Mouse (Mus musculus) midbrain, embryonic 11.5 days (tissue): Measurements from ENCODE around the gene Necap2. TPM values are rescaled to one million over a fixed set of nuclear protein-coding genes. Genes with fewer than 3 reads are reported as not detected.

ENCODE experiments used
- ATAC-seq: fragments of 200-750 bp; cut with Nextera tagmentation; 2 replicates; pipeline ENCODE4 v1.8.0; 2017; ENCODE audit warnings: moderate TSS enrichment, moderate library complexity; ENCODE audit not compliant: low FRiP score
- DNase-seq: peaks from one replicate; pipeline ENCODE4 v3.0.0; 2015; ENCODE audit warnings: low spot score; ENCODE audit errors: missing footprints
- H3K27ac ChIP-seq: fragments of 300-500 bp; sonication (generic); 2 replicates; pipeline ENCODE4 v1.5.1; 2014; ENCODE audit warnings: low read depth, low read length
- H3K27me3 ChIP-seq: fragments of 300-500 bp; sonication (generic); 2 replicates; pipeline ENCODE4 v1.6.1; 2014; ENCODE audit warnings: mild to moderate bottlenecking, low read length, moderate library complexity, mixed read lengths; ENCODE audit not compliant: control insufficient read depth, insufficient read depth
- H3K36me3 ChIP-seq: fragments of 300-500 bp; sonication (generic); 2 replicates; pipeline ENCODE4 v1.6.1; 2014; ENCODE audit warnings: mild to moderate bottlenecking, low read length, moderate library complexity, mixed read lengths; ENCODE audit not compliant: control insufficient read depth, insufficient read depth
- H3K4me1 ChIP-seq: fragments of 300-500 bp; sonication (generic); 2 replicates; pipeline ENCODE4 v1.6.1; 2014; ENCODE audit warnings: low read length; ENCODE audit not compliant: control insufficient read depth, insufficient read depth
- H3K4me2 ChIP-seq: fragments of 300-500 bp; sonication (generic); 2 replicates; pipeline ENCODE4 v1.6.1; 2014; ENCODE audit warnings: mild to moderate bottlenecking, moderate library complexity
- H3K4me3 ChIP-seq: fragments of 300-500 bp; sonication (generic); 2 replicates; pipeline ENCODE4 v1.5.1; 2014; ENCODE audit warnings: low read depth, low read length
- H3K9ac ChIP-seq: fragments of 300-500 bp; sonication (generic); 2 replicates; pipeline ENCODE4 v1.6.1; 2014; ENCODE audit warnings: low read length
- H3K9me3 ChIP-seq: fragments of 300-500 bp; sonication (generic); 2 replicates; pipeline ENCODE4 v1.6.1; 2016; ENCODE audit warnings: low read length; ENCODE audit not compliant: control insufficient read depth
- WGBS: fragments of 180-500 bp; shearing (Covaris S2); extraction: QIAGEN DNeasy Blood & Tissue Kit; methylation state at CpG from one replicate; pipeline ENCODE4 v1.1.7; 2014; 5-methylcytosine and 5-hydroxymethylcytosine counted together
- polyA plus RNA-seq: library from polyadenylated mRNA; unstranded; fragments of >200 nt; fragmentation: Nextera tagmentation; extraction: Ambion mirVana; gene quantifications from 2 replicates; pipeline ENCODE4 v1.2.1, GENCODE M21; 2014

Necap2 gene
- 40.0 and 43.5 TPM in 2 replicates for polyA plus RNA-seq

GRCm38 (mm10) chr4:141077681-141078509 is at the start of gene Necap2:
Necap2 (minus strand) TSS chr4:141078357.
- no peaks in the 10 kb centered on the region for H3K27me3 ChIP-seq
- DNase-seq (peak; percentile 100), ATAC-seq (peak; percentile 92)
- WGBS, result 1% methylated on average over 61 of the region's 67 CpGs
- H3K9ac ChIP-seq, result peak within 1 kb of the TSS; percentile 84
- H3K4me1 ChIP-seq, result peaks cover 11% of the 10 kb centered on the region
- peak within 1 kb of the TSS; percentile 95 for H3K4me2 ChIP-seq
- no peaks in the 10 kb centered on the region for H3K9me3 ChIP-seq
- peaks cover 5% of the 10 kb centered on the region; the same call in 1 of the 2 replicates for H3K36me3 ChIP-seq
- peak within 1 kb of the TSS; percentile 89 for H3K4me3 ChIP-seq
- no peak within 1 kb of the TSS; the same call in 1 of the 2 replicates for H3K27ac ChIP-seq

- DNase-seq (peak; percentile 79), ATAC-seq (no peak)
- Histone ChIP-seq H3K4me2 (no peak overlapping the region), H3K36me3 (peaks cover under 1% of the 10 kb centered on the region; the same call in 1 of the 2 replicates), H3K27me3 (no peaks in the 10 kb centered on the region), H3K27ac (no peak overlapping the region), H3K4me1 (peaks cover 17% of the 10 kb centered on the region), H3K9me3 (no peaks in the 10 kb centered on the region), H3K4me3 (no peak overlapping the region), H3K9ac (no peak overlapping the region)
- 41% methylated on average over 1 of the region's 1 CpGs for WGBS
Measured at GRCm38 (mm10) chr4:141123065-141123464, 44.9 kb upstream of the Necap2 start.

GRCm38 (mm10) chr4:141122663-141123062 is 44.5 kb upstream of the Necap2 start:
- no peak for ATAC-seq
- H3K36me3 ChIP-seq, result peaks cover 4% of the 10 kb centered on the region
- no peak overlapping the region for H3K4me3 ChIP-seq
- H3K4me2 ChIP-seq, result no peak overlapping the region
- no peak overlapping the region for H3K9ac ChIP-seq
- H3K27ac ChIP-seq, result no peak overlapping the region
- no peaks in the 10 kb centered on the region for H3K27me3 ChIP-seq
- WGBS, result 86% methylated on average over 7 of the region's 7 CpGs
- DNase-seq, result no peak
- peaks cover 17% of the 10 kb centered on the region for H3K4me1 ChIP-seq
- H3K9me3 ChIP-seq, result no peaks in the 10 kb centered on the region

- no peaks in the 10 kb centered on the region for H3K27me3 ChIP-seq
- H3K4me2 ChIP-seq, result no peak overlapping the region
- H3K27ac ChIP-seq, result no peak overlapping the region
- DNase-seq (peak; percentile 92), ATAC-seq (peak; percentile 66; the same call in 1 of the 2 replicates)
- H3K4me1 ChIP-seq, result peaks cover 22% of the 10 kb centered on the region
- no peak overlapping the region for H3K9ac ChIP-seq
- 25% methylated on average over 11 of the region's 11 CpGs for WGBS
- H3K9me3 ChIP-seq, result no peaks in the 10 kb centered on the region
- no peak overlapping the region for H3K4me3 ChIP-seq
- peaks cover 12% of the 10 kb centered on the region for H3K36me3 ChIP-seq
Measured at GRCm38 (mm10) chr4:141120700-141121099, 42.5 kb upstream of the Necap2 start.

DNA sequence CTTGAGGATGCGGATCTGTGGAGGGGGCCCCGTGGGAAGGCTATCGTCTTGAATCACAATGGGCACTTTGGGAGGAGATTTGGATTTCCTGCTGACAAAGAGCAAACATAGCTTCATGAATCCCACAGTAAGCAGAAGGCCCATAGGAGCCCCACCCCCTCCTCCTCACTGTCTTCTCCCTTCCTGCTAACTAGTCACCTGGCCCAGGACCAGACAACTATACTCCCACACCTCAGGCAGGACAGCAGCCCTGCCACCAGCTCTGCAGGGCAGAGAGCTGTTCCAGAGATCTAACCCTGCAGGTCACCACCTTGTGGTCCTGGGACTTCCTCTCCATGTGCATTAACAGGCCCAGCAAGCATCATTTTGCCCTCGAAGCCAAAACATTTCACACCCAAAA is 40.5 kb upstream of the Necap2 start:
- DNase-seq (no peak), ATAC-seq (no peak)
- 69% methylated on average over 4 of the region's 4 CpGs for WGBS
- Histone ChIP-seq H3K4me2 (no peak overlapping the region), H3K9me3 (no peaks in the 10 kb centered on the region), H3K27me3 (no peaks in the 10 kb centered on the region), H3K4me3 (no peak overlapping the region), H3K36me3 (peaks cover 18% of the 10 kb centered on the region), H3K4me1 (peaks cover 36% of the 10 kb centered on the region), H3K27ac (no peak overlapping the region), H3K9ac (no peak overlapping the region)

- no peak overlapping the region for H3K4me3 ChIP-seq
Measured at GRCm38 (mm10) chr4:141115398-141115797, 37.2 kb upstream of the Necap2 start.

DNA sequence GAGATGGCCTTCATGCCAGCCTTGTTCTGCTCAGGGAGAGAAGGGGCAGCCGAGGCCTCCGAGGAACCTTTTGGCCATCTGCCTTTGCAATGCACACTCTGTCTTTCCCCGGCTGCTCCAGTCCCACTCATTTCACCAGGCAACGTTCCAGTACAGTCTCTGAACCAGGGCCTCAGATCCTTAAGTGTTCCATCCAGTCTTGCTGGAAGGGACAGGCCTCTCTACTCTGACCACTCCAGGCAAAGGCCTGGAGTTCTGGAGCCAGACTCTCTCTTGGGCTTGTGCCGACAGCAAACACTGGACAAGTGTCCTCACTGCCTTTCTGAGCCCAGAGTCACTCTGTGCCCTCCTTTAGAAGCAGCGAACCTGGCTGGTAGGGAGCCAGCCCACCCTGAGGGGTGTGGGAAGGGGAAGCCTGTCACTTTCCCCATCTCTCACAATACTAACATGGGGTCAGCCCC is 36.4 kb upstream of the Necap2 start:
- ATAC-seq, result no peak
- no peak overlapping the region for H3K4me2 ChIP-seq
- H3K9ac ChIP-seq, result no peak overlapping the region
- H3K27ac ChIP-seq, result peak overlapping the region; percentile 4; the same call in 1 of the 2 replicates
- no peak for DNase-seq
- no peaks in the 10 kb centered on the region for H3K27me3 ChIP-seq
- peaks cover 34% of the 10 kb centered on the region for H3K36me3 ChIP-seq
- 73% methylated on average over 6 of the region's 6 CpGs for WGBS
- no peaks in the 10 kb centered on the region for H3K9me3 ChIP-seq
- H3K4me3 ChIP-seq, result no peak overlapping the region
- peaks cover 29% of the 10 kb centered on the region for H3K4me1 ChIP-seq

More at GRCm38 (mm10) chr4:141115398-141115797, 37.2 kb upstream of the Necap2 start:
- Histone ChIP-seq H3K27me3 (no peaks in the 10 kb centered on the region), H3K9me3 (no peaks in the 10 kb centered on the region), H3K9ac (no peak overlapping the region), H3K4me1 (peaks cover 32% of the 10 kb centered on the region), H3K36me3 (peaks cover 32% of the 10 kb centered on the region), H3K27ac (no peak overlapping the region), H3K4me2 (no peak overlapping the region)
- 42% methylated on average over 8 of the region's 8 CpGs for WGBS
- DNase-seq, result no peak
- 0 out of 2 replicates have a peak, but pooled peaks have one; percentile 31 for ATAC-seq

- H3K9ac ChIP-seq, result no peak overlapping the region
- H3K4me2 ChIP-seq, result no peak overlapping the region
- H3K9me3 ChIP-seq, result no peaks in the 10 kb centered on the region
- H3K27me3 ChIP-seq, result no peaks in the 10 kb centered on the region
- WGBS, result 77% methylated on average over 7 of the region's 7 CpGs
- H3K4me1 ChIP-seq, result peaks cover 23% of the 10 kb centered on the region
- DNase-seq, result no peak
- H3K36me3 ChIP-seq, result peaks cover 34% of the 10 kb centered on the region
- no peak for ATAC-seq
- peak overlapping the region; percentile 4; the same call in 1 of the 2 replicates for H3K27ac ChIP-seq
- H3K4me3 ChIP-seq, result no peak overlapping the region
Measured at GRCm38 (mm10) chr4:141113831-141114230, 35.7 kb upstream of the Necap2 start.

DNA sequence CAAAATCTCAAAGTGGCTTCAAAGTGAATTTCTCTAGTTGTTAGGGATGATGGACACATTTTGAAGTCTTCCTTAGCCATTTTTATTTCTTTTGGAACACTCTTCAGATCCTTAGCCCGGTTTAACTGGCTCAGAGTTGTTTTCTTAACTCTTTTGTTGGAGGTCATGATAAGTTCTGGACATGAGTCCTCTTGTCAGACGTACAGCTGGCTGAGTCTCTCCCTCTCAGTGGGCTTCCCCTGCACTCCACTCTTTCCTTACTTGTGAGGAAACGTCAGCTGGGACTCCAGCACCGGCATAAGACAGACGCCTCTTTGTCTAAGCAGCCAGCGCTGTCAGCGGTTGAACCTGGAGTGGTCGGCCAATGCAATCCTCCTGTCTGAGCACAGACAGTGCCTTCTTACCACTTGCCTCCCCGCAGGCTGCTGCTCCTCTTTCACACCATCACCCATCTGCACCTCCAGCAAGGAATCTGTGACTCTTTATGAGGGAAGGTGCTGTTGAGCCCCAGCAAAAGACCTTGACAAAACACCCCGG is 30.1 kb upstream of the Necap2 start:
- ATAC-seq (no peak), DNase-seq (no peak)
- no peak overlapping the region for H3K4me3 ChIP-seq
- no peaks in the 10 kb centered on the region for H3K9me3 ChIP-seq
- H3K9ac ChIP-seq, result no peak overlapping the region
- H3K27ac ChIP-seq, result no peak overlapping the region
- no peaks in the 10 kb centered on the region for H3K4me1 ChIP-seq
- no peaks in the 10 kb centered on the region for H3K27me3 ChIP-seq
- peaks cover 15% of the 10 kb centered on the region for H3K36me3 ChIP-seq
- 52% methylated on average over 10 of the region's 10 CpGs for WGBS
- no peak overlapping the region for H3K4me2 ChIP-seq
